Mouse (Mus musculus) right cerebral cortex, adult 2 months (tissue): ENCODE measurements at regions not wholly inside any gene's neighbourhood (a gene's known extent, or its start where the extent isn't known, plus 50 kb on each side); places are given as distances from the start of the nearest gene placed in this dataset.

Experiments used
- DNase-seq, 2 experiments: peaks; one replicate each; pipeline ENCODE4 v3.0.0; 2021 to 2022; ENCODE audit warnings: low spot score in 2 of 2

DNA sequence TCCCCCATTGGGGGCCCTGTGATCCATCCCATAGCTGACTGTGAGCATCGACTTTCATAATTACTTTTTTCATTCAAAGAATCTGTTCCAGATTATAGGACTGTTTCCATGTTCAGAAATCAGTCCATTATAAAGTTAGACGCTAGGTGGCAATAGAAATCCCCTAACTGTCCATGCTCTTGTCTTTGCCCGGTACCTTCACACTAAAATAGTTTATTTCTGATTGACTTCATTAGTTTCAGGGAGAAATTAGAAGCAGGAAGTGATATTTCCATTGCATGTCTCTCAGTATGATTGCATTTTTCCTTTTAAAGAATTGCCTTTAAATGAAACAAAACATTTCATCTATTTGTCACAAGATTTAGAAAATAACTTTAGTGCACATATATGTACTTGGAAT is 131.7 kb downstream of the Fbxo8 start:
- no peak for DNase-seq

DNA sequence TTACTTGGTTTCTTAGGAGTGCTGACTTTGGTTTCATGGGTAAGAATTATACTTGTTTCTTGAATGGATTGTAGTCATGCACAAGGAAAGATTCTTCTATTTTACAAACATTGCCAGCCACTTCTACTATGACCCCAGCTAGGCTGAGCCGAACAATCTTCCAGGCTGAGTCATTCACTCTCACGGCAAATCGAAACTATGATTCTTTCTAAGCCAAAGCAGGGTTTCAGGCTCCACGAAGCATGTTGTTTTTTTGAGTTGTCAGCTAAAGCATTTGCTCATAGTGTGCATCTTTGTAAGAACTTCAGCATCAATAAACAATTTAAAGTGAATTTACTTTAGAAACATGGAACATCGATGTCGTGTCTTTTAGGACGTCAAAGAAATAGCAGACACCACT is 133.5 kb downstream of the Fbxo8 start:
- DNase-seq = no peak

DNA sequence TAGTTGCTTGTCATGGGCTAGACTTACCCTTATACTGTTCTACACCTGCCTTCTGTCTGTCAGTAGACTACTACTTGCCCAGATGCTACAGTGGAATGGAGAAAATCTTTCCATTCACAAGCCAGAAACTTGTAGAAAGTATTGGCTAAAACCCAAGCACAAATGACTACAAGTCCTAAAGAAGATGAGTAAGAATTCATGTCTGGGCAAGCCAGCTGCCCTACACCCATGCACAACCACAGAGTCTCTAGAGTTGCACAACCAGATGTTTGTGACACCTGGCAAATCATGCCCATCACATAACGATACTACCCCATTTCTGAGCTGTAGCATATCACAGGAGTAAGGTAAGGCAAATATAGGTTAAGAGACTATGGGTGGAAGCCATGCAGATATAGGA is 144.5 kb downstream of the Fbxo8 start:
- DNase-seq = no peak

DNA sequence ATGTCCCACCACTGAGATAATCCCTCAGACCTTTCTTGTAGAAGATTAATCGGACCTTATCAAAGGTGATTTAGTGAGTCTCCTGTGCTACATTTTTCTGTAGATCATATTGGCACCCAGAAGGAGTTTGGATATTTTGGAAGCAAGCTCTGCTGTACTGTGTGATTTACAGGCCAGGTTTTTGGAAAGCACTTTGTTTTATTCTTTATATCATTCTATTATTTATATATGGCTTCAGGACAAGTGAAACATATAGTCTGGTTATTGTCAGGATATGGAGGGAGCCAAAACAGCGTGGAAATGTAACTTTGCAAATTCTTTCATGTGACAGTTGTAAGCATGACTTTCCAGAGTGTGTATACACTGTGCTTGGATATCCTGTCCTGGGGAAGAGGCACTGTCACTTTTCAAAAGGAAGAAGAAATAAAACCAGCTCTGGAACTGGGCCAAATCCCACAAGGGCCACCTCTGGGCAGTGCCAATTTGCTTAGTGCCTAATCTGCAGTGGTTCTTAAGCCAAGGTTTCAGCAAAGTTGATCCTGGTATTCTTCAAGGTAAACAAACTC is 149.8 kb downstream of the Fbxo8 start:
- no peak for DNase-seq

DNA sequence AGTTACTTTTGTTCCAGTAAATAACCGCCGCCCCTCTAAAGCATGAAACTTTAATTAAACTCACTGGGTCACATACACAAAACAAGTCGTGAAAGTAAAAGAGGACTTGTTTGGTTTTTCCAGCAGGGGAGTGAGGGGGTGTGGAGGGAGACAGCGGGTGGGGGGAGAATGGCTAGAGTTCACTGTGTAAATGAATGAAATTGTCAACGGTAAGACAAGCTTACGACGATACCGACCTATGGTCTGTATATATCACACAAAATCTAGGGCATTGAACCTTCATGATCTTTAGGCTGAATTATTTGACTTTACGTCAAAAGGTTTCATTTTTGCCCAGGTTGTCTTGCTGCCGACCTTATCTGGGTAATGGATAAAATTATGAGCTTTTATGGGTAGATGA is 155.5 kb downstream of the Fbxo8 start:
- no peak for DNase-seq

DNA sequence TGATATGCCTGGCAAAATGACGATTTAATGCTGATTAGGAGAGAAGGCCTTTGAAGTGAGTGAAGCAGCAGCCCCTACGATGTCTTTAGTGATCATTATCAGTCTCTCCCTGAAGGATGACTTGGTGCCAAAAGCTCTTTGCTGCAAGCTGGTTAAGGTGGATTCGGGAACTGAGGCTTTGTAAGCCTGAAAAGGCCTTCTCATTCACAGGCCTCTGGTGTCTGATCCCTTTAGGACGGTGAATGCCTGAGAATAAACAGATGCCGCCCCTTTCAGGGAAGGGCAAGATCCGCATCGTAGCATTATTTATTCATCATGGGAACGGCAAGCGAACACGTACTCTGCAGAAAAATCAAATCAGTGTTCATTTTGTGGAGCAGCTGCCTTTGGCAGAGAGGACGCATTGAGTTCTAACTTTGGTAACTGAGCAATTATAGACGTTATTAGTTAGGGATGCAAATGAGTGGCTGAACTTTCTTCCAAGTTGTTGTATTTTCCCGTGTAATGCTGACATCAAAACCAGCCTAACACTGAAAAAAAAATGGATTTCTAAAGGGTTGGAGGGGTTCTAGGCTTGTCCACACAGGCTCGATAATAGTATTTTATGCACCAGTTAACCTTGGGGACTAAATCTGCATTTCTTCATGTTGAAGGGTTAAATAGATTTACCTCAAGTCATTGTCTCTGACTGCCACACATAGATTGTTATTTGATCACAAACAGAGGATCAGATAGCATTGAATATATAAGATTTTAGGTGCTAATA is 156.2 kb downstream of the Fbxo8 start:
- no peak for DNase-seq

DNA sequence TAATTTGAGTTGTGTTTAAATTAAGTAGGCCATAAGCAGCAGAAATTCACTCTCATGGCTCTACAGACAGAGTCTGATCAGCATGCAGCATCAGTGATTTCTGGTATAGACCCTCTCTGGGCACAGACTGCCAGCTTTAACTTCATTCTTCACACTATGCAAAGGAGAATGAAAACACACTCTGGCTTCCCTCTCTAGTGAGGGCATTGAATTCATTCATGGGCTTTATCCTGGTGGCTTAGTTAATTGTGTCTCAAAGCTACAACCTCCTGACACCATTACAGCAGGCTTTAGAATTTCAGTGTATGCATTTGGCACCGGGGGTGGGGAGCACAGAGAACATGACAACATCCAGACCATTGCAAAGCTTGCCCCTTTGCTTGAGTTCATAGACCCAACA is 169.1 kb downstream of the Fbxo8 start:
- no peak for DNase-seq

DNA sequence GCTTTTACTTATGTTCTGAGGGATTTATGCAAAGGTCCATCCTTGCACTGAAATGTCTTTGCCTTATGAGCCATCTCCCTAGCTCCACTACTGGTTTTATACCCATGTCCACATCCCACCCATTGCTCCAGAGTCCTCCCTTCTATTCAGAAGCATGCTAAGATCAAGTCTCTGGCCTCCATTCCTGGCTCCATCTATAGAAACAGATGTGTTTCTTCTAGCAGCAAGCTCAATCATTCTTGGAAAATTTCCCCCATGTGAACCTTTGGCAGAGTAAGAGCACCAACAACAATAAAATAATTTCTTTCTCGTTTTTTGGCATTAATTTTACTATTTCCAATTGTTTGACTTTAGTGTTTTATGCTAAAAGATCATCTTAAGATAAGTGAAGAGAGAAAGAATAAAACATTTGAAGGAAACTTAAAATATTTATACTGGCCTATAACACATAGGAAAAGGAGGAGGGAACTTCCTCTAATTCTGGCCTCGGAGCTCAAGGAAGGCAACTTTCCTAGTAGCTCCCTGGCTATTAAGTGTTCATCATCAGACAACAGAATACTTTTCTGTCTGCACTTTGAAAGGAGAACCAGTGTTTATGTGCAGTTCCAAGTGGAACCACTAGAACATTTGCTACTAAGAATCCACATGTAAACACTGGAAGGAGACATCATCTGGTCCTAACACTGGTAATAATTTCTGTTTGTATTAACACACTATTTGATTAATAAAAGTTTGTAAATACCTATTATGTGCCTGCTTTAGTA is 171.8 kb downstream of the Fbxo8 start:
- DNase-seq = no peak

DNA sequence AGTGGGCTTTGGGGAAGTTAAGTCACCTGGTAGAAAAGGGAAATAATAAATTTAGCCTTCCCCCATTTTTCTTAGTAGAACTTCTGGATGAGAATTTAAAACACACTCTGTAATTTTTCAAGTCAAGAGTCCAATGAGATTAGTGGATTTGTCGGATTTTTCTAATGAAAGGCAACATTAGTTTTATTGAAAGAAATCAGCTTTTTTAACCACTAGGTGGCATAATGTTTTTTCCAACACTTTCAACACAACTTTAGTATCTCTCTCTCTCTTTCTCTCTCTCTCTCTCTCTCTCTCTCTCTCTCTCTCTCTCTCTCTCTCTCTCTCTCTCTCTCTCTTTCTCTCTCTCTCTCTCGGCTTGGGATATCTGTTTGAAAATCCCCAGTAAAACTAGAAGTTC is 173.7 kb downstream of the Fbxo8 start:
- DNase-seq = no peak

DNA sequence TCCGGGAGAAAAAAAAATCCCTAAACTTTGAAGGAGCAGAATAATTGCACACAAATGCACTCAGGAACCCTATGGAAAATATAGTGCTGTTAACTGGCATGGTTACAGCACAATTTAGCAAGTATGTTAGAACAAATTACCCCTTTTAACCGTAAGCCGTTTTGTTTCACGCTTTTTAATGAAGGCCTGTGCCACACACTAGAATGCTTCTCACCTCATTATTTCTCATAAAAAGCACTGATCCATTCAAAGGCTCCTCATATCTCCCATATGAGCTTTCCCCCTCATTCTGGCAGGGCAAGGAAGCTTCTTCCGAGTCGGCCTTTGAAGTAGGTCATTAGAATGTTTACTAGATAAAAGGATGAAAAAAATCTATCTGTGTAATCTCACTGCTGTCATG is 182.4 kb downstream of the Fbxo8 start:
- no peak for DNase-seq

DNA sequence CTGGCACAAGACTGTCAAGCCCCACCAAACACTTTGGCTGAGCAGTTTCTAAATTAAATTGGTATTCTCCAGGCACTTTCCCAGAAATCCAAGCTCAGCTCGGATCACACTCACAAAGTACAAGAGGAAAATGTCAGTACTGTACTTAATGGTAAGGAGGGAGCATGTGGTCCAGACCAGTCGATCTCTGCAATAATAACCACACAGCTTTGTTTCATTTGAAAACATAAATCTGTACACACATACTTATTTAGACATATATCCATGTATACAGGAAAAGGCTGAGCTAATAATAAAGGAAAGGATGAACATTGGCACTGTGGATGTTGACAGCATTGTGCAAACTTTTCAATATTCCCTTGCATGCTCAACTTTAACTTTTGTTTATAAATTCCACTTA is 184.1 kb downstream of the Fbxo8 start:
- no peak for DNase-seq

DNA sequence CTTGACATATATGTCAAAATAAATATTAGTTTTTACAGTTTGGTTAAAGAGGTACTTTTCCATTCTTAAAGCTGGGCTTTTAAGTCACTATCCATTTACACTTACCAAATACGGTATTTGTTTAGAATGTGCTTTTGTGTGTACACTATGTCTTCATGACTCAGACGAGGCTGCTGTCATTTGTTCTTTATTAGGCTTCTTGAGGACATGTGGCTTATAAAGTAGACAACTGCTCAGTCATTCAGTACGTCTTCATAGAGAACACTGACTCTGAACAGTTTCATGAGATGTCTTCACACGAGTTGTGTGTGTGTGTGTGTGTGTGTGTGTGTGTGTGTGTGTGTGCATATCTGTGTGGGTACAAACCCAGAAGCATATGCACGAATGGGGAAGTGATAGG is 216.1 kb downstream of the Fbxo8 start:
- no peak for DNase-seq

DNA sequence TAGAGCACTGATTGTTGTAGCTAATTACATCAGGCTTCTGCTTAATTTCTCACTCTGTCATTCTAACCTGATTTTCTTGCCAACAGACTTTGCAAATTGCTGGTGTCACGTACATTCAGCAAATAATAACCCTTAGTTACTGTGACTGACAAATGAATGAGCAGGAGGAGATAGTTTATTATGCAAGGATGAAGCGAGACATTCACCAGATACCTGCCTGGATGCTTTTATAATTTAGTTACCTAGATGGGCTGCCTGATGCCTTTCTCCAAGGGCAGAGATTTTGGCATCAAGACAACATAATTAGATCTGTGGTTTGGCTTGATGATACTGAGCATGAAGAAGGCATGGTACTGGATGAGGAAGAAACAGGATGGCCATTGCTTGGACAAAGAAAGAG is 233.6 kb downstream of the Fbxo8 start:
- no peak for DNase-seq

DNA sequence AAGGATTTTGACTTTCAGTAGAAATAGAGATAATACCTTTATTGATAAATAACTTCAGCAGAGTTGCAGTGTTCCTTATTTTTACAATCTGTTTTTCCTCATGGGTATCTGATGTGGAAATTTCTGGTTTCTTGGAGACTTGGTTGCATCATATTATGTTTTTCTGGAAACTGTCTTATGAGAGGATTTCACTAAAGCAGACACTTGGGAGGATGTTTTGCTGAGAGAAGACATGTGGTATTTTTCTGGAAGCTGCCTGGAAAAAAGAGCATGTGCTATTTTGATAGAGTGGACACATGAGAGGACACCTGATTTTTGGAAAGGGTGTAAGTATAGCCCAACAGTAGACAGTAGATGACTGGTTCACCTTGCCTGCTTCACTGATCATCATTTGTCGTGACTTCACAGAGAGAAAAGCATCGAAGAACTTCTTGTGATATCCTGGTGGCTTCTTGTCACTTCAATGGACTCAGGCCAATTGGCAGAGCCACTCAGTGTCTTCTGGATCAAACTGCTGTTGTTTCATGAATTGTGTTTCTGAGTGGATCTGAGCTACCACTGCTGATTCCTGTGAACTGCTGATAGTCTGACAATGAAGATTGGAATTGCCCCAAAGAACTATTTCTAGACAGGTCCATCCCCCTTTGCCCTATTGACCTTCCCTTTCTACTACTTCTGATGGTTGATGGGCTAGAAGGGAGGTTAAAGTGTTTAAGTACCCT is 238.8 kb downstream of the Fbxo8 start:
- no peak for DNase-seq

DNA sequence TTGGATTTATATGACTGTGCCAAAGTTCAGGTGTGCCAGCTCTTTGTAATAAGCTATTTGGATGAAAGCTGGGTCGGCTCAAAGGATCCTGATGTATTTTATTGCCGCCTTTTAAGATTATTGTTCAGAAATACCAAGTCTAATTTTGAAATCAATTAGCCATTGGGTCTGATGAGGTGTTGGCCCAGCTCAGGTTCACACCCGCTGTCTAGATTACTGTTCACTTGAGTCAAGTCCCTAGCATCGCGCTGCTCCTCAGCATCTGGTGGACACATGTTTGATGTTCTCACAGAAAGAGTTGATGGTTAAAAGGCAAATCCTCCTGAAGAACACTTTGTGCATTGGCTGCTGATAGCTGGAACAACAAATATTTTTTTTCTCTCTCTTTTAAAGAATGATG is 281.8 kb downstream of the Fbxo8 start:
- no peak for DNase-seq

DNA sequence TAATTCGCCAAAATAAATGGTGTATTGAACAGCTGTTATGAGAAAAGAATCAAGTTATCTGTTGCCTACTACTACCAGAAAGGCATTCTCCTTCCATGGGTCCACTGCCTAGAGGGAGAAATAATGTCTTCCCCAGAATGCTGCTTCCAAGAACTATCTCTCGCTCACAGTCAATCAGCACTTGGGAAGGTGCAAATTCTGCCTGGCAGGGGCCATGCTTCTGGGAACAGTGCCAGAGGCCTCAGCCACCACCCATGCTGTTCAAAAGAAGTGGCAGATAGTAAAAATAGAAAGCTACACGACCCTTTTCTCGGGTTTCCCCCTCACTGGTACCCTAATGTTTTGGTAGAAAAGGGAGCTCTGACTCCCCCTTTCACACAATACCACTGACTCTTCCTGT is 282.2 kb downstream of the Fbxo8 start:
- no peak for DNase-seq

DNA sequence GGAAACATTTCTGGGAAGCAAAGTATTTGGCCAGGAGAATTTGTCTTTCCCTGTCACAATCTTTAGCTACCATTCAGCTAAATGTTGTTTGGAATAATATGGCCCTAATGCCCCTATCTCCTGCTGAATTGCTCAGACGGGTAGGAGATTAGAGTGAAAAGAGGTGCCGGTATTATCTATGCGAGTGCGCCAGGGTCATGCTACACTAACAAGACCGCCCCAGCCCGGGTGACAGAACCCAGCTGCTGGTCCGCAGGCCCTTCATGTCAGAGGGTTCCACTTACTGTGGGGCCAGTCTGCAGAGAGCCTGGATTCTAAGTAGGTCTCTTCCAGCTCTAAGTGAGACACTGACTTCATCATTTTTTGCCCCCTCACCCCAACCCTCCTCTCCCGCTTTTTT is 332.6 kb downstream of the Fbxo8 start:
- no peak for DNase-seq

DNA sequence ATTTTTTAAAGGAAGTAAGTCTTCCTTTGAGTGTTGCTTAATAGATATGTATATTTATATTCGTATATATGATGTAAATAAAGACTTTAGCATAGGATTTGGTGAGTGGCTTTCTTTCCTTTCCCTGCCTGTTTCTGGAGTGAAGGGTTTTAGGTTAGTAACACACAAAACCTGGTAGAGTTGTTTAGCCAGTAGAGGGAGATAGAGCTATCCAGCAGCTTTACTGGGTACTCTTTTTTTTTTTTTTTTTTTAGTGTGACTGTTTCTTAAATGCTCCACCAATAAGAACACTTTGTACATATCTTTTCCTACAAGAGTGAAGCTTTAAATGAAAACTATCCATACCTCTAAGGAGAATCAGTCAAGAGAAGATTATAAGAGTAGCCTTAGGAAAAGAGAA is 333.3 kb downstream of the Fbxo8 start:
- no peak for DNase-seq

DNA sequence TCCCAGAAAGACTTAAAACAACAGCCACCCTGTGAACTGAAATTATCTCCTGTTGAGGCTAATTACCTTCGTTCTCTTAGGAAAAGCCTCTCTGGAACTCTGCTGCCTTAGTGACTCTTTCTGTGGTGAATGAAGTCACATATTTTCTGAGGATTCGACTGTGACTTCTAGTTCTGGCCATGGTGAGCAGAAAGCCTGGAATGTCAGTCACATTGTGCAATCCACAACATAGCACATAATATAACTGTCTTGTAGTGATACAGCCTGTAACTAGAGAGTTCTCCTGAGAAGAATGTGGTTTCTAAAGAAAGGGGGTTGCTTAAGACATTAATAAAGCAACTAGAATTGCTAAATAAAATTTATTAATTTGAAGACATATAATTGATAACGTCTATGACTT is 342.7 kb downstream of the Fbxo8 start:
- DNase-seq = no peak

DNA sequence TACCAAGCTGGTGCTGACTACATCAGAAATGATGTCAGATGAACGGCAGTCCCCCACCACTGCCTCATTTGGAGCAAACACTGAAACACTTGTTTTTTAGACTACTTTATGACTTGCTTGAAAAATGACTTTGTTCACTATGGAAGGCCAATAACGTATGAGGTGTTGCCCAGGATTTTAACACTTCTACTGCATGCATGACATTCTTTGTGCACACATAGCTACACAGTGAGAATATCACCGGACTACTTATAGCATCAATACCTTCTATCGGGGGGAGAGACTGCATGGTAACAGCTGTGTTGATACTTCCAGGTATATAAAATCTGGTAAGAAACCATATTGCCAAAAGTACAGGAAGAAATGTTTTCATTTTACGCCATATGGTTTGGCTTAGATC is 364.5 kb downstream of the Fbxo8 start:
- DNase-seq = no peak

DNA sequence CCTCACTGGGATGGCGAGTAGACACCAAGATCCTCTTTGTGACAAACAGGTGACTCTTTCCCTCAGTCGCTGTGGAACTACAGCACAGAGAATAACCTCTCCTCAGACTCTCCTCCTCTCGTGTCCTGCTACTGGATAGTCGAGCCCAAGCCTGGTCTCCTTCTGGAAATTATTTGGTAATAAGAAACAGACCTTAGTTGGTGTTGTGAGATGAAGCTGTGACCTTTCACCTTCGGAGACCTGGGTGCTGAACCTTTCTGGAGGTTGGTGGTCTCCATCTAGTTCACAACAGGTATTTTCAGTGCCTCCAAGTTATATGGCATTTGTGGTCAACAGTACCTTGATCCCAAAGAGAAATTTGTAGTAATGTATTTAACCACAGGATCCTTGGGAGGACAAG is 365.1 kb downstream of the Fbxo8 start:
- no peak for DNase-seq

DNA sequence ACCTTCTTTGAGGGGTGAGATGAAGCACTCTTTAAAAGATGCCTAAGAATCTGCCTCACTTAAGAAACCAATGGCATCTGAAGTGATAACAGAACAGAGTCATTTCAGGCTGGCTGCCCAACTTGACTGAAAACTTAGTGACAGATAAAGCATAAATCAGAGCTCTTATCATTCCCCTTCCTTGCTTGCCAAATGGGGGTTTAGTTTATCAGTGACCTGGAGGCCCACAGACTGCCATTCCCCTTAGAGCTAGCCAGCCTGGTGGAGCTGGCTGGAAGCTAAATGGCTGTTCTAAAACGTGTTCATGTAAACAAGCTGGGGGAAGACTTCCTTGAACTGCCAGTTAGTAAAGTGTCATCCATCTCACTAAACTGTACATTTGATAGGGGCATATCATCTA is 373.8 kb downstream of the Fbxo8 start:
- DNase-seq = no peak

DNA sequence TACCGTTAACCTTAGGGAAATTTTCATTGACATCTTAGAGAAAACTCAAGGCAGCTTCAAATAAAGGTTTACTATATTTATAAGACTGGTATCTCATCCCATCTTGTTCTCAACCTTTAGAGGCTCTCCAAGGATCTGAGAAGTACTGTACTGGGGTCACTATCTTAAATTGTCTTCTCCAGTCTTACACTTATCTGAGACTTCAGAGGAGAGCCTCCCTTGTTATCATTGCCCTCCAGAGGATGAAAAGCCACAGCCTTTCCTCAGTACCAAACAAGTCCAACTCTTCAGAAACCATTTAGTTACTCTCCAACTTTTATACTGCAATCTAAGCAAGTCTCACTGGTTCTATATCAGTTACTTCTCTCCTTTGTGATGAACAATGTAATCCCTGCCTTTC is 376.3 kb downstream of the Fbxo8 start:
- no peak for DNase-seq
